Mouse (Mus musculus): ENCODE data around the gene Upk3a. TPM values are rescaled to one million over a fixed set of nuclear protein-coding genes. Genes with fewer than 3 reads are reported as not detected.
"Not testable (repeated sequence)": the region's sequence is repeated elsewhere in the genome, so short reads cannot be mapped to it uniquely, and the experiment has no call there.

Gene Upk3a
- polyA plus RNA-seq, 1 experiment, result 0.20 TPM

DNA sequence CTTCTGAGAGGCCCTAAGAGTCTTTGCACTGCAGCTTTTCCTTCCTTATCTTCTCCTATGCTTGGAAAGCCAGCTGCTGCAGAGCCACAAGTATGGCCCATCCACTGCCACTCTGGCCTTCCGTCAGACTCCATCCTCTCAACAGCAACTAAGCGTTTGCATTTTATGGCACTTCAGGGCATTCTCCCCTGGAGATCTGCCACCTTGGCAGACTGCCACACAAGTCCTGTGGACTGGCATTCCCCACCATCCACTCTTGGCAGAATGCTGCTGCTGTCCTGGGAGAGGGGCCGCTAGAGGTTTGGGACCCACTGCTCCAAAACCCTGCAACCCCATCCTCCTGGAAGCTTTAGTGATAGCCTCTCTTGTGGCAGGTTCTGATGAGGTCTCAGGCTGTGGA, 14.9 kb downstream of the Upk3a start:
- TF ChIP-seq POLR2A (IDR thresholded peaks at IDR 0.05; ENCODE audit: borderline replicate concordance, insufficient read depth, low read length) (no peak), CTCF (IDR thresholded peaks at IDR 0.05; ENCODE audit: borderline replicate concordance, insufficient read depth, low read depth, low read length) (no peak)
- no peaks in the 10 kb centered on the region for H3K27me3 ChIP-seq (ENCODE audit: control insufficient read depth, insufficient read depth, low read length)
- 13% methylated on average over 3 of the region's 3 CpGs for WGBS

DNA sequence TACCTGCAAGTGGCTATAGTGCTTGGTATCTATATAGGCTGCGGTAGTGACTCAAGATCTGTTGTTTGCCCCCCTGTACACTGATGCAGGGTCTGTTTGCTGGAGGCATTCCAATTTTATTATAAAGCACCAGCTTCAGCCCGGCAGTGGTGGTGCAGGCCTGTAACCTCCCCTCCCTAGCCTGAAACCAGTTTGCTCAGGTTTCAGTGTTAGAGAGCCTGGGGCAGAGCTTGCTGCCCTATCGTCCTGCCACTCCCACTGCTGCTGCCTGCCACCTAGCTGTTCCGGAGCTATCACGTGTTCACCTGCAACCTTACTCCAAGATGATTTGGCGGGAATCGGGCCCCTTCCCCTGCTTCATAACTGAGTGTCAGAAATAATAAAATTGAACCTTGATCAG, 17.0 kb downstream of the Upk3a start:
- DNase-seq; H3K4me1 ChIP-seq (ENCODE audit: control insufficient read depth, insufficient read depth, low read length); H3K27me3 ChIP-seq (ENCODE audit: control insufficient read depth, insufficient read depth, low read length); H3K4me3 ChIP-seq (replicated peaks; ENCODE audit: insufficient read depth, low read depth, low read length); H3K27ac ChIP-seq (ENCODE audit: insufficient read depth, low read length): not testable (repeated sequence)
- 61% methylated on average over 7 of the region's 7 CpGs for WGBS

More for the DNA sequence above, 14.9 kb downstream of the Upk3a start:
- no peak overlapping the region for H3K27ac ChIP-seq (ENCODE audit: insufficient read depth, low read length)
- H3K4me3 ChIP-seq (replicated peaks; ENCODE audit: insufficient read depth, low read depth, low read length), result no peak overlapping the region
- no peaks in the 10 kb centered on the region for H3K4me1 ChIP-seq (ENCODE audit: control insufficient read depth, insufficient read depth, low read length)
- no peak for DNase-seq

- no peaks in the 10 kb centered on the region for H3K27me3 ChIP-seq (ENCODE audit: control insufficient read depth, insufficient read depth, low read length)
- H3K4me3 ChIP-seq (replicated peaks; ENCODE audit: insufficient read depth, low read depth, low read length), result peak overlapping the region; percentile 64
- peaks cover 2% of the 10 kb centered on the region; the same call in 1 of the 2 replicates for H3K4me1 ChIP-seq (ENCODE audit: control insufficient read depth, insufficient read depth, low read length)
- H3K27ac ChIP-seq (ENCODE audit: insufficient read depth, low read length), result no peak overlapping the region; the same call in 1 of the 2 replicates
- TF ChIP-seq CTCF (IDR thresholded peaks at IDR 0.05; ENCODE audit: borderline replicate concordance, insufficient read depth, low read depth, low read length), result no peak
- peak; percentile 60 for TF ChIP-seq POLR2A (IDR thresholded peaks at IDR 0.05; ENCODE audit: borderline replicate concordance, insufficient read depth, low read length)
- under 1% methylated on average over 54 of the region's 75 CpGs for WGBS
- DNase-seq, result peak; percentile 96 to 99
These were observed 19.8 kb downstream of the Upk3a start for GRCm38 (mm10) chr15:85036566-85037342.

GRCm38 (mm10) chr15:85037343-85037690, 20.4 kb downstream of the Upk3a start:
- Histone ChIP-seq H3K4me1 (ENCODE audit: control insufficient read depth, insufficient read depth, low read length) (peaks cover 5% of the 10 kb centered on the region; the same call in 1 of the 2 replicates), H3K27ac (ENCODE audit: insufficient read depth, low read length) (no peak overlapping the region), H3K4me3 (replicated peaks; ENCODE audit: insufficient read depth, low read depth, low read length) (peak overlapping the region; percentile 64), H3K27me3 (ENCODE audit: control insufficient read depth, insufficient read depth, low read length) (no peaks in the 10 kb centered on the region)
- no peak for DNase-seq
- under 1% methylated on average over 8 of the region's 8 CpGs for WGBS
- no peak for TF ChIP-seq CTCF (IDR thresholded peaks at IDR 0.05; ENCODE audit: borderline replicate concordance, insufficient read depth, low read depth, low read length)
- no peak for TF ChIP-seq POLR2A (IDR thresholded peaks at IDR 0.05; ENCODE audit: borderline replicate concordance, insufficient read depth, low read length)

GRCm38 (mm10) chr15:85041546-85042225, 24.7 kb downstream of the Upk3a start:
- no peak for DNase-seq
- TF ChIP-seq POLR2A (IDR thresholded peaks at IDR 0.05; ENCODE audit: borderline replicate concordance, insufficient read depth, low read length) (no peak), CTCF (IDR thresholded peaks at IDR 0.05; ENCODE audit: borderline replicate concordance, insufficient read depth, low read depth, low read length) (no peak)
- 62% methylated on average over 10 of the region's 10 CpGs for WGBS
- Histone ChIP-seq H3K27ac (ENCODE audit: insufficient read depth, low read length) (no peak overlapping the region), H3K27me3 (ENCODE audit: control insufficient read depth, insufficient read depth, low read length) (no peaks in the 10 kb centered on the region), H3K4me1 (ENCODE audit: control insufficient read depth, insufficient read depth, low read length) (peaks cover 5% of the 10 kb centered on the region; the same call in 1 of the 2 replicates), H3K4me3 (replicated peaks; ENCODE audit: insufficient read depth, low read depth, low read length) (no peak overlapping the region)

DNA sequence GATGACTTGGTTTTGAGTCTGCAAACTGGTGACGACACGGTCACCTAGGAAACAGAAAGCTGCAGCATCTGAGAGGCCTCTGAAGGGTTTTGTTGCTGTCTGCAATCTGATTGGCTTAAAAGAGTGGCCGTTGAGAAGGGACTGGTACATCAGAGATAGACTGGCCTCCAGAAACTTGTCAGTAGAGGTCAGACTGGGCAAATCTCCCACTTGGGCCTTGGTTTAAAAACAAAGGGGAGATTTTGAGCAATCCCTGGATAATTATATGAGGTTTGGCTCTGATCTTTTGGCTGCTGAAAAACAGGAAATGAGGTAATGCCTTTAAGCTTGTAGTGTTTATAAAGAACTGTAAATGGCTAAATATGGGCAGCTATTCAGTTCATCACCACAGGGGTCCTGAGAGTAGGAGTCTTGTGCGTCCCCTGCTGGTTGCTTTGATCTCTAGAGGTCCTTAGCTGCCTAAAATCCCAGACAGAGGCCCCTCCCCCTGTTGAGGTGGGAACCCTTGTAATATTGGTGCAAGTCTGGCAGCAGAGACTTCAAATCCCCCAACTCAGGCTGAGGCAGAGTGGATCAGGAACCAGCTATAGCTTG, 25.5 kb downstream of the Upk3a start:
- peak; percentile 48; the same call in 1 of the 2 replicates for TF ChIP-seq CTCF (IDR thresholded peaks at IDR 0.05; ENCODE audit: borderline replicate concordance, insufficient read depth, low read depth, low read length)
- TF ChIP-seq POLR2A (IDR thresholded peaks at IDR 0.05; ENCODE audit: borderline replicate concordance, insufficient read depth, low read length), result no peak
- peak; percentile 46 to 52 for DNase-seq
- peaks cover 5% of the 10 kb centered on the region; the same call in 1 of the 2 replicates for H3K4me1 ChIP-seq (ENCODE audit: control insufficient read depth, insufficient read depth, low read length)
- H3K27ac ChIP-seq (ENCODE audit: insufficient read depth, low read length), result no peak overlapping the region
- no peak overlapping the region for H3K4me3 ChIP-seq (replicated peaks; ENCODE audit: insufficient read depth, low read depth, low read length)
- WGBS, result 18% methylated on average over 4 of the region's 4 CpGs
- no peaks in the 10 kb centered on the region for H3K27me3 ChIP-seq (ENCODE audit: control insufficient read depth, insufficient read depth, low read length)

DNA sequence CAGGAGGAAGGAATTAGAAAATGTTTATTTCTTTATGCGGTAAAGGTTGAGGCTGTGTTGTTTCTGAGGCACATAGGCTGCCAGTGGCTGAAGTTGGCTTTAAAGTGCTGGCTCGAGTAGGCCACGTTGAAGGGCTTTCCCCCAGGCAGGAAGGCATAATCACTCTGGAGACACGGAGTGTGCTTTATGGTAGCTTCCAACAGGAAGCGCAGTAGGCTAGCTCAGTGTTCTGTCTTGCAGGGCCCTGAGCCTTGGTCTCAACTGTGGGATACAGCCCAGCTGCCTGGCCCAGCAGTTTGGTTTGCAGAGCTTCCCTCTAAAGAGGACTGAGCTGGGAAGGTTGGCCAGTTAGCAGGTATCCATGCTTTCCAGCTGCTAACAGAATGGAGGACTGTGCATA, 26.2 kb downstream of the Upk3a start:
- Histone ChIP-seq H3K4me1 (ENCODE audit: control insufficient read depth, insufficient read depth, low read length) (peaks cover 5% of the 10 kb centered on the region; the same call in 1 of the 2 replicates), H3K27me3 (ENCODE audit: control insufficient read depth, insufficient read depth, low read length) (no peaks in the 10 kb centered on the region), H3K4me3 (replicated peaks; ENCODE audit: insufficient read depth, low read depth, low read length) (no peak overlapping the region), H3K27ac (ENCODE audit: insufficient read depth, low read length) (no peak overlapping the region)
- TF ChIP-seq CTCF (IDR thresholded peaks at IDR 0.05; ENCODE audit: borderline replicate concordance, insufficient read depth, low read depth, low read length), result no peak
- no peak for TF ChIP-seq POLR2A (IDR thresholded peaks at IDR 0.05; ENCODE audit: borderline replicate concordance, insufficient read depth, low read length)
- 66% methylated on average over 5 of the region's 5 CpGs for WGBS
- DNase-seq, result no peak

Measured in cerebellum, adult 2 months (tissue).